ENCODE assay signal across 10 mouse cellular contexts in genomic region chr15:31753578-31754281, GRCm38 (mm10).
DNase-seq lines count a peak whose midpoint lies in the region; ATAC-seq lines count a peak whose summit lies in the region.
"Had no signal": no experiment of that assay in that cellular context is flagged by ENCODE, and none has a peak within 500 bp of the region (broad histone marks: within the 10 kb centered on the region; RNA-seq: fewer than 3 reads in every experiment).

No protein-coding gene starts in this region.

- DNase-seq in Muller cell, postnatal 12 days (ENCODE audit: inconsistent ontology term) = peak; percentile 86
- DNase-seq in brain, adult 2 months (ENCODE audit: low read depth, low spot score) = peak; percentile 48
- DNase-seq in embryo, embryonic 9.5 days (ENCODE audit: extremely low spot score) = peak; percentile 31
- DNase-seq in right cerebral cortex, adult 18-20 months = no peak
- no peak for DNase-seq in liver
- DNase-seq: liver, embryonic 13.5 days had no signal

- H3K27ac ChIP-seq in intestine, embryonic 15.5 days = no peak overlapping the region
- no peak overlapping the region for H3K27ac ChIP-seq in heart, embryonic 11.5 days (ENCODE audit: low read depth, low read length)
- H3K27ac ChIP-seq: heart, embryonic 13.5 days; layer of hippocampus, adult 2 months; liver, embryonic 13.5 days had no signal

- H3K4me1 ChIP-seq in intestine, embryonic 15.5 days (replicated peaks) = no peaks in the 10 kb centered on the region
- no peaks in the 10 kb centered on the region for H3K4me1 ChIP-seq in heart, embryonic 11.5 days (ENCODE audit: control insufficient read depth, insufficient read depth, low read length)
- H3K4me1 ChIP-seq: heart, embryonic 13.5 days; liver, embryonic 13.5 days had no signal

- no peaks in the 10 kb centered on the region for H3K27me3 ChIP-seq in intestine, embryonic 15.5 days (replicated peaks)
- H3K27me3 ChIP-seq in heart, embryonic 11.5 days (ENCODE audit: control insufficient read depth, insufficient read depth, low read length) = no peaks in the 10 kb centered on the region
- H3K27me3 ChIP-seq: heart, embryonic 13.5 days; liver, embryonic 13.5 days had no signal

- H3K9ac ChIP-seq in intestine, embryonic 15.5 days = no peak overlapping the region
- no peak overlapping the region for H3K9ac ChIP-seq in heart, embryonic 11.5 days (ENCODE audit: low read depth, low read length)
- H3K9ac ChIP-seq: heart, embryonic 13.5 days; liver, embryonic 13.5 days had no signal

- H3K4me3 ChIP-seq in intestine, embryonic 15.5 days (replicated peaks) = no peak overlapping the region
- H3K4me3 ChIP-seq in heart, embryonic 11.5 days (ENCODE audit: low read depth, low read length) = no peak overlapping the region
- H3K4me3 ChIP-seq: heart, embryonic 13.5 days; layer of hippocampus, adult 2 months; liver, embryonic 13.5 days had no signal

- H3K9me3 ChIP-seq in intestine, embryonic 15.5 days = no peaks in the 10 kb centered on the region
- H3K9me3 ChIP-seq in heart, embryonic 11.5 days (replicated peaks; ENCODE audit: control insufficient read depth, low read length) = no peaks in the 10 kb centered on the region
- H3K9me3 ChIP-seq: heart, embryonic 13.5 days; liver, embryonic 13.5 days had no signal

- 32% methylated on average over 14 of the region's 14 CpGs for WGBS in intestine, embryonic 15.5 days
- 43% methylated on average over 14 of the region's 14 CpGs for WGBS in heart, embryonic 11.5 days (ENCODE audit: insufficient replicate concordance)

- H3K4me2 ChIP-seq in intestine, embryonic 15.5 days (replicated peaks) = no peak overlapping the region
- no peak overlapping the region for H3K4me2 ChIP-seq in heart, embryonic 11.5 days
- H3K4me2 ChIP-seq: heart, embryonic 13.5 days; liver, embryonic 13.5 days had no signal

- no peaks in the 10 kb centered on the region for H3K36me3 ChIP-seq in intestine, embryonic 15.5 days
- no peaks in the 10 kb centered on the region for H3K36me3 ChIP-seq in heart, embryonic 11.5 days (ENCODE audit: control insufficient read depth, insufficient read depth, low read length)
- H3K36me3 ChIP-seq: heart, embryonic 13.5 days; liver, embryonic 13.5 days had no signal

- ATAC-seq in intestine, embryonic 15.5 days = peak; percentile 51
- no peak for ATAC-seq in heart, embryonic 11.5 days (replicated peaks; ENCODE audit: insufficient number of reproducible peaks, low FRiP score, low TSS enrichment)

Comparison
In these comparisons a context has a peak if more than half of its experiments do, and no peak if none do; other contexts are left out.
1. DNase-seq: peak in Muller cell, postnatal 12 days (single experiment), brain, adult 2 months (single experiment) and embryo, embryonic 9.5 days (single experiment); none in right cerebral cortex, adult 18-20 months (single experiment) and liver (single experiment).